Mouse (Mus musculus): Measurements from ENCODE around the gene Apol10a. TPM values are rescaled to one million over a fixed set of nuclear protein-coding genes. Genes with fewer than 3 reads are reported as not detected.
"Not testable (repeated sequence)": the region's sequence is repeated elsewhere in the genome, so short reads cannot be mapped to it uniquely, and the experiment has no call there.

Apol10a gene
- not detected for total RNA-seq (2022)

GRCm38 (mm10) chr15:77476693-77477092 lies at the start of gene Apol10a:
Apol10a (plus strand) TSS chr15:77477047.
- not testable (repeated sequence) for DNase-seq (ENCODE audit: low spot score in 2 of 2)

GRCm38 (mm10) chr15:77428690-77429448 lies 48.0 kb upstream of the Apol10a start:
- DNase-seq (ENCODE audit: low spot score in 2 of 2): not testable (repeated sequence)

GRCm38 (mm10) chr15:77444746-77445145 lies 32.1 kb upstream of the Apol10a start:
- DNase-seq (ENCODE audit: low spot score in 2 of 2): peak; percentile 15 to 20

GRCm38 (mm10) chr15:77445668-77446067 lies 31.2 kb upstream of the Apol10a start:
- DNase-seq (ENCODE audit: low spot score in 2 of 2): not testable (repeated sequence)

GRCm38 (mm10) chr15:77447392-77447791 lies 29.5 kb upstream of the Apol10a start, which contains the start of gene Apol7b:
Apol7b (minus strand) TSS chr15:77447492.
- not testable (repeated sequence) for DNase-seq (ENCODE audit: low spot score in 2 of 2)

- DNase-seq (ENCODE audit: low spot score in 2 of 2): not testable (repeated sequence)
These were observed 26.9 kb upstream of the Apol10a start for GRCm38 (mm10) chr15:77449927-77450326.

- DNase-seq (ENCODE audit: low spot score in 2 of 2): not testable (repeated sequence)
These were observed 2.0 kb upstream of the Apol10a start for GRCm38 (mm10) chr15:77474699-77475390.

GRCm38 (mm10) chr15:77482140-77482794 lies 5.4 kb downstream of the Apol10a start:
- DNase-seq (ENCODE audit: low spot score in 2 of 2): no peak

GRCm38 (mm10) chr15:77493181-77493580 lies 16.3 kb downstream of the Apol10a start:
- DNase-seq (ENCODE audit: low spot score in 2 of 2): not testable (repeated sequence)

GRCm38 (mm10) chr15:77494694-77495093 lies 17.8 kb downstream of the Apol10a start:
- not testable (repeated sequence) for DNase-seq (ENCODE audit: low spot score in 2 of 2)

GRCm38 (mm10) chr15:77507966-77508365 lies 31.1 kb downstream of the Apol10a start, which contains the start of gene Apol11a:
Apol11a (plus strand) TSS chr15:77508271.
- DNase-seq (ENCODE audit: low spot score in 2 of 2): not testable (repeated sequence)

- DNase-seq (ENCODE audit: low spot score in 2 of 2): not testable (repeated sequence)
These were observed 43.7 kb downstream of the Apol10a start for GRCm38 (mm10) chr15:77520596-77520995.

- peak in 1 of 2 experiments; percentile 26 for DNase-seq (ENCODE audit: low spot score in 2 of 2)
These were observed 46.5 kb downstream of the Apol10a start for GRCm38 (mm10) chr15:77523186-77523843.

GRCm38 (mm10) chr15:77533216-77533615 lies 56.4 kb downstream of the Apol10a start, which contains the start of gene Apol7c:
Apol7c (minus strand) TSS chr15:77533316.
- DNase-seq (ENCODE audit: low spot score in 2 of 2): no peak

GRCm38 (mm10) chr15:77539221-77539620 lies 62.4 kb downstream of the Apol10a start:
- DNase-seq (ENCODE audit: low spot score in 2 of 2): not testable (repeated sequence)

Other genes with a start within 250 kb of the Apol10a start
- 100 to 1,000 TPM; 200 to 279 (median 237) TPM for gene Rbfox2, start 170.0 kb upstream of the Apol10a start, total RNA-seq (2022)
- gene Apol7a, start 77.9 kb upstream of the Apol10a start, total RNA-seq (2022): 1 to 10 TPM in 1 of 4 experiments, under 1 TPM in 2, not detected in 1; 0.14 to 1.3 (median 0.82) TPM
- gene Apol9a, start 65.9 kb upstream of the Apol10a start, total RNA-seq (2022): under 1 TPM in 1 of 4 experiments, not detected in 3; 0.32 TPM
- not detected for gene Apol7b, start 29.6 kb upstream of the Apol10a start, total RNA-seq (2022)
- not detected for gene Apol11a, start 31.2 kb downstream of the Apol10a start, total RNA-seq (2022)
- gene Apol7c, start 56.3 kb downstream of the Apol10a start, total RNA-seq (2022): not detected
- gene 1700025B11Rik, start 84.8 kb downstream of the Apol10a start, total RNA-seq (2022): not detected
- gene Apol10b, start 119.1 kb downstream of the Apol10a start, total RNA-seq (2022): under 1 TPM in 3 of 4 experiments, not detected in 1; 0.16 to 0.32 (median 0.27) TPM
- gene Gm36245, start 122.2 kb downstream of the Apol10a start, total RNA-seq (2022): not detected
- gene Apol11b, start 166.2 kb downstream of the Apol10a start, total RNA-seq (2022): under 1 TPM in 2 of 4 experiments, not detected in 2; 0.17 to 0.28 TPM
- gene Apol7e, start 221.8 kb downstream of the Apol10a start, total RNA-seq (2022): not detected